Mouse (Mus musculus) neural tube, embryonic 15.5 days (tissue): ENCODE measurements at regions not wholly inside any gene's neighbourhood (a gene's known extent, or its start where the extent isn't known, plus 50 kb on each side); places are given as distances from the start of the nearest gene placed in this dataset.
A peak's percentile ranks its signal among the peaks of the same experiment; 100 is the strongest.

Experiments used
- ATAC-seq: fragments of 200-750 bp; cut with Nextera tagmentation; 2 replicates; pipeline ENCODE4 v1.8.0; 2017; ENCODE audit warnings: mild to moderate bottlenecking, moderate TSS enrichment, moderate library complexity; ENCODE audit not compliant: low FRiP score
- H3K27ac ChIP-seq: fragments of 300-500 bp; sonication (generic); replicated peaks from 2 replicates; pipeline ENCODE4 v1.5.1; 2015; ENCODE audit warnings: mild to moderate bottlenecking, inconsistent platforms
- H3K27me3 ChIP-seq: fragments of 300-500 bp; sonication (generic); replicated peaks from 2 replicates; pipeline ENCODE4 v1.6.1; 2015; ENCODE audit warnings: inconsistent platforms
- H3K36me3 ChIP-seq: fragments of 300-500 bp; sonication (generic); 2 replicates; pipeline ENCODE4 v1.6.1; 2015; ENCODE audit warnings: inconsistent platforms
- H3K4me1 ChIP-seq: fragments of 300-500 bp; sonication (generic); 2 replicates; pipeline ENCODE4 v1.6.1; 2015; ENCODE audit warnings: inconsistent platforms
- H3K4me2 ChIP-seq: fragments of 300-500 bp; sonication (generic); 2 replicates; pipeline ENCODE4 v1.6.1; 2015; ENCODE audit warnings: inconsistent platforms, mild to moderate bottlenecking, moderate library complexity
- H3K4me3 ChIP-seq: fragments of 300-500 bp; sonication (generic); replicated peaks from 2 replicates; pipeline ENCODE4 v1.5.1; 2015; ENCODE audit warnings: mild to moderate bottlenecking, inconsistent platforms
- H3K9ac ChIP-seq: fragments of 300-500 bp; sonication (generic); replicated peaks from 2 replicates; pipeline ENCODE4 v1.6.1; 2015; ENCODE audit warnings: mild to moderate bottlenecking, inconsistent platforms
- H3K9me3 ChIP-seq: fragments of 300-500 bp; sonication (generic); replicated peaks from 2 replicates; pipeline ENCODE4 v1.6.1; 2016; ENCODE audit warnings: inconsistent platforms
- whole genome bisulfite sequencing: fragments of 180-500 bp; shearing (Covaris S2); methylation state at CpG from one replicate; pipeline ENCODE4 v1.1.7; 2015; ENCODE audit warnings: mixed read lengths; 5-methylcytosine and 5-hydroxymethylcytosine counted together

DNA sequence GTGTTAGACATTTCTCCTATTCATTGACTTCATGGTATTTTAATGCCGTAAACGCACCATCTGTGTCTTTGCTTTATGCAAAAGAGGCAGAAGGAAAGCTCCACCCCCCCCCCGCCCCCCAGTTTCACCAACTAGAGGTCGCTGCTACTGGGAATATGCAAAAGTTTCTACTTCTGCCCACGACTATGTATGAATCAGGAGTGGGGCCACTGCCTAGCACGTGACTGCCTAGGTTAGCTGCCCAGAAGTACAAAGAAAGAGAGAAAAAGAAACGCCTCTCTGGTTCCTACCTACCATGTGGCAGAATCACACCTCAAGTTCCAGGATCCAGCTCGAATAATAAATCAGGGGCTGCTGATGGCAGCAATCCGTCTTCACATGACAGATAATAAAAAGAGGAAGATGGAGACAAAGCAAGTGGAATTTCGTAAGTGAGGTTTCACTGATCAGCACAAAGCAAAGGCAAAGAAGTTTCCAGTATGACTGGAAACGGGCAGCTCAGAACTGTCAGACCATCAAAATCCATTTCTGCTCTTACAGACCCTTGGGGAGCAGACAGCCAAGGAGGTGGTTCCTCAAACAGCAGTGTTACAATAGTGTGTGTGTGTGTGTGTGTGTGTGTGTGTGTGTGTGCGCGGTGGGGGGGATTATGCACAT is 108.9 kb upstream of the Ppm1h start:
- Histone ChIP-seq H3K4me1 (peaks cover 9% of the 10 kb centered on the region; the same call in 1 of the 2 replicates), H3K9me3 (no peaks in the 10 kb centered on the region), H3K27ac (no peak overlapping the region), H3K9ac (no peak overlapping the region), H3K4me3 (no peak overlapping the region), H3K4me2 (no peak overlapping the region), H3K36me3 (no peaks in the 10 kb centered on the region), H3K27me3 (no peaks in the 10 kb centered on the region)
- ATAC-seq = no peak
- 65% methylated on average over 13 of the region's 13 CpGs for WGBS

GRCm38 (mm10) chr10:122570909-122571551 is 107.5 kb upstream of the Ppm1h start:
- Histone ChIP-seq H3K9ac (no peak overlapping the region), H3K9me3 (no peaks in the 10 kb centered on the region), H3K36me3 (no peaks in the 10 kb centered on the region), H3K4me2 (no peak overlapping the region), H3K4me3 (no peak overlapping the region), H3K27ac (no peak overlapping the region), H3K4me1 (peaks cover 9% of the 10 kb centered on the region; the same call in 1 of the 2 replicates), H3K27me3 (no peaks in the 10 kb centered on the region)
- ATAC-seq = no peak
- 36% methylated on average over 13 of the region's 13 CpGs for WGBS

GRCm38 (mm10) chr10:122576171-122577063 is 102.1 kb upstream of the Ppm1h start:
- no peak for ATAC-seq
- Histone ChIP-seq H3K36me3 (no peaks in the 10 kb centered on the region), H3K9ac (no peak overlapping the region), H3K4me3 (no peak overlapping the region), H3K27ac (no peak overlapping the region), H3K4me1 (peaks cover under 1% of the 10 kb centered on the region; the same call in 1 of the 2 replicates), H3K4me2 (no peak overlapping the region), H3K27me3 (no peaks in the 10 kb centered on the region), H3K9me3 (no peaks in the 10 kb centered on the region)
- WGBS = 92% methylated on average over 8 of the region's 8 CpGs

DNA sequence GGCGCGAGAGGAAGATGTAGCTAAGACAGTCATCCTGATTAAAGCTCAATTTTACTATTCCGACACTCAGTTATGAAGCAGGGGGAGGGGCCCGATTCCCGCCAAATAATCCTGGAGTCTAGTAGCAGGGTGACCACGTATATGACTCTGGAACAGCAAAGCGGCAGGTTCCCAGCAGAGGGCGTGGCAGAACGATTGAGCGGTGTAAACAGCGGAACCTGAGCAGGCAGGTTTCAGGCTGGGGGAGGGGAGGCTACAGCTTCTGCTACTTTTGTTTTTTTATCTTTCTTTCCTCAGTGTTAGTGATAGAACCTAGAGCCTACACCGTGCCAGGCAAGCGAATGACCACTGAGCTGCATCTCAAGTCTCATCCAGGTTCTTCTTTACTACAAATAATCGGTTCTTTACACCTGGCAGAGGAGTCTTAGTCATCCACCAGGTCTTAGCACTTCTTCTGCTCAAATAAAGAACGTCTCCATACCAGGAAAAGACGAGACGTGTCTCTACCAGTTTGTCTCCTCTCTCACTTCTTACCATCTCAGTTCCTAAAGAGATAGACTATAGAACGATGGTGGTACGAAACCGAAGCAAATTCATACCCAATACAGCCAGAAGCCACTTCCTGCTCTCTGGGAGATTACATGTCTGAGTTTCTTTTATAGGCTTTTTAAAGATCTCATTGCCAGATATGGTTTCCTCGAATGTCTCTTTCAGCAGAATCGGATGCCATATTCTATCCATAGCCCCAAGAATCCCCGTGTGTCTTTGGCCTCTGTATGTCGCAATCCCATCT is 100.2 kb upstream of the Ppm1h start:
- ATAC-seq = no peak
- no peak overlapping the region for H3K9ac ChIP-seq
- no peaks in the 10 kb centered on the region for H3K9me3 ChIP-seq
- no peaks in the 10 kb centered on the region for H3K27me3 ChIP-seq
- WGBS = 62% methylated on average over 24 of the region's 24 CpGs
- no peak overlapping the region for H3K4me2 ChIP-seq
- no peak overlapping the region for H3K4me3 ChIP-seq
- H3K36me3 ChIP-seq = no peaks in the 10 kb centered on the region
- H3K27ac ChIP-seq = no peak overlapping the region
- no peaks in the 10 kb centered on the region for H3K4me1 ChIP-seq

GRCm38 (mm10) chr10:122581096-122581495 is 97.5 kb upstream of the Ppm1h start:
- Histone ChIP-seq H3K9me3 (no peaks in the 10 kb centered on the region), H3K27me3 (no peaks in the 10 kb centered on the region), H3K36me3 (no peaks in the 10 kb centered on the region), H3K27ac (no peak overlapping the region), H3K9ac (no peak overlapping the region), H3K4me3 (no peak overlapping the region), H3K4me2 (no peak overlapping the region), H3K4me1 (no peaks in the 10 kb centered on the region)
- 88% methylated on average over 7 of the region's 7 CpGs for WGBS
- ATAC-seq = no peak

DNA sequence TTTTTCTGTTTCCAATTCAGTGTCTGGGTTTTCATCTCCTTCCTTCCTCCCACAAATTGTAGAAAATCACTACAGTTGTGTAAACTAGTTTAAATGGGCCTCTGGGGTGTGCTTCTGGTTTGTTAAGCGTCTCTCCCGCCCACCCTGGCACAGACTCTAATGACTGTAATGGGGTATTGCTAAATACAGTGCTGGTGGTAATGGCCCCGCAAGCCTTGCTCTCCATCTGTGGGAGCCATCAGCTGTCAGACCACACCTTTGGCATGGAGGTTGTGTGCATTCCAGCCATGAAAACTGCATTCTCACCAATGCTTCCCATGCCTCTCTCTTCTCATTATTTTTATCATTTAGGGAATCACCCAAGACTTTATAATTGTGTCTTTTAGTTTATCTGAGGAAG is 91.0 kb upstream of the Ppm1h start:
- H3K36me3 ChIP-seq = no peaks in the 10 kb centered on the region
- no peaks in the 10 kb centered on the region for H3K9me3 ChIP-seq
- 0 out of 2 replicates have a peak, but pooled peaks have one; percentile 65 for ATAC-seq
- H3K4me1 ChIP-seq = peaks cover 10% of the 10 kb centered on the region
- H3K4me3 ChIP-seq = no peak overlapping the region
- WGBS = 42% methylated on average over 3 of the region's 3 CpGs
- H3K4me2 ChIP-seq = no peak overlapping the region
- H3K27ac ChIP-seq = no peak overlapping the region
- H3K9ac ChIP-seq = no peak overlapping the region
- no peaks in the 10 kb centered on the region for H3K27me3 ChIP-seq

DNA sequence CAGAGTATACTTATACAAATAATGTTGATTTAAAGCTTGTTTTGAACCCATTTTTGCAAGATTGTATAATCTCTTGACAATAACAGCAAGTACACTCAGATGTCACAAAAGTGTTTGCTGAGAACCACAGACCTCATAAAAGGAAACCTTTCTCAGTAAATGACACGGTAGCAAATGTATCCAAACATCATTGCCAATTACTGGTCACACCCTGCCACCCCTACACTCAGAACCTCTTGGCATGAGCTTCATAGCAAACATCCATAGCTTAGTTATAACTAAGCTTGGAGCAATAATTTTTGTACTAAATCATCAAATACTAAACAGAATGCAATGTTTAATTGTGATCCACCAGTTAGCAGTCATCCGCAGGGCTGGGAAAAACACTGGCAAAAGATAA is 79.1 kb upstream of the Ppm1h start:
- ATAC-seq = no peak

GRCm38 (mm10) chr10:122602394-122602793 is 76.2 kb upstream of the Ppm1h start:
- H3K9me3 ChIP-seq = no peaks in the 10 kb centered on the region
- no peak overlapping the region; the same call in 1 of the 2 replicates for H3K27ac ChIP-seq
- H3K9ac ChIP-seq = no peak overlapping the region
- H3K36me3 ChIP-seq = no peaks in the 10 kb centered on the region
- peak; percentile 41; the same call in 1 of the 2 replicates for ATAC-seq
- no peaks in the 10 kb centered on the region for H3K27me3 ChIP-seq
- peaks cover 3% of the 10 kb centered on the region for H3K4me1 ChIP-seq
- H3K4me2 ChIP-seq = no peak overlapping the region
- WGBS = 21% methylated on average over 6 of the region's 6 CpGs
- no peak overlapping the region for H3K4me3 ChIP-seq

More for the DNA sequence above, 79.1 kb upstream of the Ppm1h start:
- Histone ChIP-seq H3K9me3 (no peaks in the 10 kb centered on the region), H3K27me3 (no peaks in the 10 kb centered on the region), H3K36me3 (no peaks in the 10 kb centered on the region), H3K4me1 (peaks cover 3% of the 10 kb centered on the region), H3K9ac (no peak overlapping the region), H3K27ac (no peak overlapping the region), H3K4me3 (no peak overlapping the region), H3K4me2 (no peak overlapping the region)
- WGBS = 91% methylated on average over 2 of the region's 2 CpGs

- WGBS = 59% methylated on average over 1 of the region's 1 CpGs
- peaks cover 3% of the 10 kb centered on the region for H3K4me1 ChIP-seq
Observed at GRCm38 (mm10) chr10:122603960-122604359, 74.6 kb upstream of the Ppm1h start.

DNA sequence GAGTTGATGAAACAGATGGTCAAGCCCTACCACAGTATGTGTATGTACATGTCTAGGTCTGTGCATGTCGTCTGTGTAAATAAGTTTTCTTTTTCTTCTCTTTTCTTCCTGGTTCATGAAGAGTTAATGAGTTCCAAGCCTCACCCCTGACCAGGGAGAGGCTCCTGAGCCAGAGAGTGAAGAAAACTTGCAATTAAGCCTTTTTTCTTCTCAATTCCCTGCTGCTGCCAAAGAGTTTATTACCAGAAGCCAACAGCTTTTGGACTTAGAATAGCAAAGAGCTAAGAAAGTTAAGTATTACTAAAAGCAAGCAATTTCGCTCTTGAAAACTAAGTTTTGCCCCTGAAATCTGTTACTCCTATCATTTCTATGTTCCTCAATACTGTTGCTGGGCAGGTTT is 65.3 kb upstream of the Ppm1h start:
- WGBS = 81% methylated on average over 2 of the region's 2 CpGs
- H3K27ac ChIP-seq = no peak overlapping the region
- ATAC-seq = no peak
- H3K4me2 ChIP-seq = no peak overlapping the region
- H3K27me3 ChIP-seq = no peaks in the 10 kb centered on the region
- H3K9me3 ChIP-seq = no peaks in the 10 kb centered on the region
- H3K36me3 ChIP-seq = no peaks in the 10 kb centered on the region
- no peak overlapping the region for H3K4me3 ChIP-seq
- H3K9ac ChIP-seq = no peak overlapping the region
- H3K4me1 ChIP-seq = no peaks in the 10 kb centered on the region

More at GRCm38 (mm10) chr10:122603960-122604359, 74.6 kb upstream of the Ppm1h start:
- no peak for ATAC-seq
- Histone ChIP-seq H3K9me3 (no peaks in the 10 kb centered on the region), H3K27me3 (no peaks in the 10 kb centered on the region), H3K4me2 (no peak overlapping the region), H3K9ac (no peak overlapping the region), H3K4me3 (no peak overlapping the region), H3K36me3 (no peaks in the 10 kb centered on the region), H3K27ac (no peak overlapping the region)

DNA sequence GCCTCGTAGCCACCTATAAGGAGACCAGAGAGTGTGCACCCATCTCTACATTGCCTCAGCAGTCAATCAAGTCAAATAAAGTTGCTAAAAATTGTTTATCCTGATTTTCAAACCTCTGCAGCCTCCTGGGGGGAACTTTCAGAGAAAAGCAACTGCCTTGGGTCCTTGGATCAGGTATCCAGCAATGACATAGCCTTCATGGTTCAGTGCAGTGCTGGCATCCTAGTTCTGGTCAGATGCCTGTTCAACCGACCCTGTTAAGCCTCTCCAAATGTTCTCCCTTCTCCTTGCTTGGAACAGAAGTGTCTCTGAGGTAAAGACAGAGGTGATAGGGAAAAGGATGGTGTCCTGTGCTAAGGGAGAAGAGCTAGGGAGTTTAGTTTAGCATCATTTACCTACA is 64.7 kb upstream of the Ppm1h start:
- Histone ChIP-seq H3K4me3 (no peak overlapping the region), H3K9ac (no peak overlapping the region), H3K27me3 (no peaks in the 10 kb centered on the region), H3K36me3 (no peaks in the 10 kb centered on the region), H3K4me1 (peaks cover 2% of the 10 kb centered on the region; the same call in 1 of the 2 replicates), H3K4me2 (no peak overlapping the region), H3K27ac (no peak overlapping the region), H3K9me3 (no peaks in the 10 kb centered on the region)
- ATAC-seq = no peak
- WGBS = 76% methylated on average over 2 of the region's 2 CpGs
